Mouse (Mus musculus): ENCODE measurements around the gene Miga1.

Miga1 gene

GRCm38 (mm10) chr3:152339862-152340557 lies at the start of gene Miga1:
Gene Miga1 (minus strand): TSS chr3:152340407.
- peak; percentile 84 for DNase-seq (ENCODE audit: low spot score in 2 of 2)

- DNase-seq (ENCODE audit: low spot score in 2 of 2), result no peak
Measured at GRCm38 (mm10) chr3:152384106-152384505, 43.9 kb upstream of the Miga1 start.

- DNase-seq (ENCODE audit: low spot score in 2 of 2), result no peak
Measured at GRCm38 (mm10) chr3:152376063-152376462, 35.9 kb upstream of the Miga1 start.

GRCm38 (mm10) chr3:152364181-152364580 lies 24.0 kb upstream of the Miga1 start:
- DNase-seq (ENCODE audit: low spot score in 2 of 2), result no peak

- no peak for DNase-seq (ENCODE audit: low spot score in 2 of 2)
Measured at GRCm38 (mm10) chr3:152359151-152359550, 18.9 kb upstream of the Miga1 start.

GRCm38 (mm10) chr3:152356751-152357150 lies 16.5 kb upstream of the Miga1 start:
- no peak for DNase-seq (ENCODE audit: low spot score in 2 of 2)

GRCm38 (mm10) chr3:152355361-152355760 lies 15.2 kb upstream of the Miga1 start:
- DNase-seq (ENCODE audit: low spot score in 2 of 2), result no peak

GRCm38 (mm10) chr3:152353434-152354177 lies 13.4 kb upstream of the Miga1 start:
- no peak for DNase-seq (ENCODE audit: low spot score in 2 of 2)

GRCm38 (mm10) chr3:152352289-152352688 lies 12.1 kb upstream of the Miga1 start:
- DNase-seq (ENCODE audit: low spot score in 2 of 2), result no peak

- no peak for DNase-seq (ENCODE audit: low spot score in 2 of 2)
Measured at GRCm38 (mm10) chr3:152350966-152351365, 10.8 kb upstream of the Miga1 start.

GRCm38 (mm10) chr3:152350431-152350830 lies 10.2 kb upstream of the Miga1 start:
- no peak for DNase-seq (ENCODE audit: low spot score in 2 of 2)

GRCm38 (mm10) chr3:152348011-152348830 lies 8.0 kb upstream of the Miga1 start:
- DNase-seq (ENCODE audit: low spot score in 2 of 2), result no peak

GRCm38 (mm10) chr3:152347227-152347626 lies 7.0 kb upstream of the Miga1 start:
- no peak for DNase-seq (ENCODE audit: low spot score in 2 of 2)

- peak; percentile 35 to 45 for DNase-seq (ENCODE audit: low spot score in 2 of 2)
Measured at GRCm38 (mm10) chr3:152346633-152347141, 6.5 kb upstream of the Miga1 start.

- DNase-seq (ENCODE audit: low spot score in 2 of 2), result peak; percentile 91 to 93
Measured at GRCm38 (mm10) chr3:152345732-152346632, 5.8 kb upstream of the Miga1 start, which contains the start of gene Usp33. Gene Usp33 (plus strand): TSS chr3:152346478.

GRCm38 (mm10) chr3:152342961-152343517 lies 2.8 kb upstream of the Miga1 start:
- DNase-seq (ENCODE audit: low spot score in 2 of 2), result no peak

GRCm38 (mm10) chr3:152336085-152336484 lies 4.1 kb downstream of the Miga1 start:
- no peak for DNase-seq (ENCODE audit: low spot score in 2 of 2)

- no peak for DNase-seq (ENCODE audit: low spot score in 2 of 2)
Measured at GRCm38 (mm10) chr3:152333641-152334040, 6.6 kb downstream of the Miga1 start.

GRCm38 (mm10) chr3:152332545-152333300 lies 7.5 kb downstream of the Miga1 start:
- peak in 1 of 2 experiments; percentile 24 for DNase-seq (ENCODE audit: low spot score in 2 of 2)

GRCm38 (mm10) chr3:152332104-152332503 lies 8.1 kb downstream of the Miga1 start:
- no peak for DNase-seq (ENCODE audit: low spot score in 2 of 2)
